Mouse (Mus musculus) urinary bladder, postnatal 36 days (tissue): Measurements from ENCODE around the gene Cabin1.

Experiments
- DNase-seq, 2 experiments: peaks; one replicate each; pipeline ENCODE4 v3.0.0; 2022; ENCODE audit warnings: low spot score in 2 of 2, mixed read lengths in 1 of 2

Cabin1 gene

GRCm38 (mm10) chr10:75637711-75638110 is 126.4 kb downstream of the Cabin1 start:
- DNase-seq = no peak

DNA sequence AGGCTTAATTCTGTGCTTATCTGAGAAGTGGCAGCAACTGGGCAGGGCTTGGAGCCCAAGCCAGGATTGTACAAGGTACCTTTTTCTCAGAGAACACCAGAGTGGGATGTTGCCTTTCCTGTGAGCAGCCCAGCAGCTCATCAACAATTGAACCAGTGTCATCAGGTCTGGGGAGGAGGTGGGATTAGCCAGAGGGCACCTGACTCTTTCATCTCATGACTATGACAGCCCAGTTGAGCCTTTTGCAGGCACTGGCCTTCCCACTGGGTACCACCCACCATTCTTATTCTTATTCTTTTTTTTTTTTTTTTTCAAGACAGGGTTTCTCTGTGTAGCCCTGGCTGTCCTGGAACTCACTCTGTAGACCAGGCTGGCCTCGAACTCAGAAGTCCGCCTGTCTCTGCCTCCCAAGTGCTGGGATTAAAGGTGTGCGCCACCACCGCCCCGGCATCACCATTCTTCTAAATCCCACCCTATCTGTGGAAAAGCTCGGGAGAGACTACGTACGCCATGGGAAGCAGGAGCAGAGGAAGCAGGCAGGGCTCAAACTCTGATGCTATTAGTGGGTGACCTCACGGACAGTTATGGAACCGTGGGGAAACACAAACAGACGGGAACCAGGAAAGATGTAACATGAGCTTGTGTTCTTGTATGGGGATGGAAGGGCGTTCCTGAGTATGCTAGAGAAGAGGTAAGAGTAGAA is 127.9 kb downstream of the Cabin1 start:
- DNase-seq = no peak

DNA sequence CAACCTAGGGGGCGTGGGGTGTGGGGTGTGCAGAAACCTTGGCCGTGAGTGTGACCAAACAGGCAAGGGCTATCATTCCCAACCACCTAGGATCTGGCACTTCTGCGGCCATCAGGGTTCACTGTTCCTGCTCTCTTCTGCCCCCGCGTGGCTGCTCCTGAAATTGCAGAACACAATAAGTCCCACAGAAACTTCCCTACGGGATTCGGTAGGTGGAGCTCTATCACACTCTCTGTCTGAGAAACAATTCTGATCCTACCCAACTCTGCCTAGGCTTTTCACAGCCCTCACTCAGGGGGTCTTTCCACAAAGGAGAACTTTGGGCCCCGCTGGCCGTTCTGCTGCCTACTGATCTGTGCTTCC is 128.5 kb downstream of the Cabin1 start:
- DNase-seq = peak; percentile 84 to 85

DNA sequence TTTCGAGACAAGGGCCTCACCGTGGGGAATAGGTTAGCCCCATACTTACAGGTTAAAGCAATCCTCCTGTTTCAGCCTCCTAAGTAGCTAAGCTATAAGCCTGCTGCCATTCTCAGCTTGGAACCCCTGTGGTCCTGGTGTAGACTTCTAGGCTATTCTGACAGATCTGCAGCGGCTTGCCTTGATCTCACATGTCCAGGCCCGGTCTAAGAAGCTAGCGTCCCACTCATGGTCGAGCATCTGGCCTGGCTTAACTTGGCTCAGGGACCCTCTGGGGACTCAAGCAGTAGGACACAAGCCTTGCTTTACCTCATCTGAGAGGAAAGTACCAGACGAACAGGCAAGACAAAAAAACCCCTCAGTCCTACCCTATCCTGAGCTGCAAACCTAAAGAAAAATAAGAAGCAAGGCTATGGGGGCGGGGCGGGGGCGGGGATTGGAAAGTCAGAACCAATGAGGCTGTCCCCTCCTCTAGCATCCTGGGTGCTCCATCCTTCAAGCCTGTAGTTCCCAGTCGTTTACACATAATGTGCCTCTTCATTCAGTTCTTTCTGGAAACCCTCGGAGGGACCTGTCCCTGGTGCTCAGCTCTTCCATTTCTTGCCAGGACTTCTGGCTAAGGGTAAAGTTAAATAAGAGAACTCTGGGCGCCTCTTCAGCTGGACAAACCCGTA is 129.0 kb downstream of the Cabin1 start:
- DNase-seq = no peak

GRCm38 (mm10) chr10:75634610-75635009 is 129.5 kb downstream of the Cabin1 start:
- no peak for DNase-seq

DNA sequence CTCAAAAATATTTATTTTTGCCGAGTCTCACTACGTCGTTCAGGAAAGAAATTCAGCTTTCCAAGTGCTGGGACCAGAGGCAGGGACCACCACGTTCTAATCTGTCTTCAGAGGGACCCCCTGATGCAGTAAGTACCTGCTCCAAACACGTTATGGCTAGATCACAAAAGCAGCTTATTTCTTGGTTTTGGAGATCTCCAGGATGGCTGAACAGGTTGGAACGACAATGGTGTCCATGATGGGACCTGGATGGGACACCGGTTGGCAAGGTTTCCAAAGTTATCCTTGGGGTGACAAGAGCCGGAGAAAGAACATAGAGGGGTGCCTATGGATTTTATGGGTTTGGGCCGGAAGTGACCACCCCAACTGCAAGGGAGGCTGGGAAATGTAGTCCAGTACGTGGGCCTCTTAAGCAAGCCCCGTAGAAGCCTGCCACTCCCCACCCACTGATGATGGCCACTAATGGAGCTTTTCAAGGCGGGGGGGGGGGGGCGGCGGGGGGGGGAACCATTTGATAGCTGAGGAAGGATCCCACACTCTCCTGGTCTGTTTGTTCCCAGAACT is 130.5 kb downstream of the Cabin1 start:
- DNase-seq = no peak

DNA sequence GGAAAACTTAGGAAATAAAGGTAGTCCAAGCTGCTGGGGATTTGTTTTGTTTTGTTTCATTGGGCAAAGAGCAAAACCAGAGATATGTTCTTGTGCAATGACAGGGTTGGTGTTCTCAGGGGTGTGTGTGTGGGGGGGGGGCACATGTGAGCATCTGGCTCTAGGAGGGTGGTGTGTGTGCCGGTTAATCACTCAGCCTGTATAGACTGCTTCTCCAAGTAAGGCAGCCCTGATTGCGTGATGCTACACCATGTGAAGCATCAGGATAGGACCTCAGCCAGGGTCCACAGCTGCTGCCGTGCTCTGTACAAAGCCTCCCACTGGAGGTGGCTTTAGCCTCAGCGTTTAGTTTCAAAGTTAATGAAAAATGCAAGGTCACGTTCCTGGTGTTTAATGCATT is 131.1 kb downstream of the Cabin1 start:
- DNase-seq = no peak

DNA sequence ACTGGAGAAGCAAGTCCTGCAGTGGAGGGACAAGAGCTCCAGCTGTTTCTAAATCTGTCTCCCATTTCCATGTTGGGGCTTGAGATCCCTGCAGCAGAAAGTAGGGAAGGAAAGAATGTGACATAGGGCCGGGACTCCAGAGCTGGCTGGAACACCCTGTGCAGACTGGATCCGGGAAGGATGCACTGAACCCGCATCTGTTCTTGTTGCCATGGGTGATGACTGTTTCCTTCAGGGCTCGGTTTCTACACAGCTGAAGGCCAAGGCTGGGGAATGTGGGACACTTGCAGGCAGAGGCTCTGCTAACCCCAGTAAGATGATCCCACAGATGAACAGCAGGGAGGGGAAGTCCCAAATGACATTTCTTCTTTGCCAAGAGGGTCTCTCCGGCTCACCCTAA is 131.5 kb downstream of the Cabin1 start:
- DNase-seq = peak in 1 of 2 experiments; percentile 36

- DNase-seq = no peak
These were observed 136.7 kb downstream of the Cabin1 start for GRCm38 (mm10) chr10:75627490-75627889.

DNA sequence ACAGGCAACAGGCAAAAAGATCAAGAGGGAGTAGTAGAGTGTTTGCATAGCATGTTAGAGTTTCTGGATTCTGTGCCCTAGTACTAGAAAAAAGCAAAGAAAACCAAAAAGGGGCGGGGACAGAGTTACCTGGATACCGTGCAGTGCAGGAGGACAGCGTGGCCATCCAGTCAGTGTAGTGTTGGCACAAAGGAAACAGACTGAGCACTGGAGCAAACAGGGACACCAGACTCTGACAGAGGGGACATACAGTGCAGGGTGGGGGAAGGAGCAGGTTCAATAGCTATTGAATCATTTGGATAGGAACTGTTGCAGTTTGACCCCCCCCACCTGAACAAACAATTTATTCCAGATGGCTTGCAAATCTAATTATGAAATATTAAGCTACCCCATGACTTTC is 137.2 kb downstream of the Cabin1 start:
- DNase-seq = no peak

DNA sequence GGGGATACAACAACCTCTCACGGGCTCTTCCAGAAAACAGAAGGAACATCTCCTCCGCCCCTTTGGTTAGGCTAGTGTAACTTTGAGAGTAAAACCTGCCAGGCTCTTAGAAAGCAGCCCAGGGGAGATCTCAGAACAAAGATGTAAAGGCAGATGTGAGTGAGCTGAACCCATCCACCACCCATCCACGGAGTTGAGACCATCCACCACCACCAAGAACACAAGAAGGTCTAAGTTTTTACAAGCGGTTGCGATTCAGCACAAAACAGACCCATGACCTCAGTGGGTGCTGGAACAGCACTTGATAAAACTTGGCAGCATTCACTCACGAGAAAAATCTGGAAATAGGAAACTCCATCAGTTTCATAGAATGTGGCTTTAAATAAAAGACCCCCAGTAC is 138.2 kb downstream of the Cabin1 start:
- no peak for DNase-seq

DNA sequence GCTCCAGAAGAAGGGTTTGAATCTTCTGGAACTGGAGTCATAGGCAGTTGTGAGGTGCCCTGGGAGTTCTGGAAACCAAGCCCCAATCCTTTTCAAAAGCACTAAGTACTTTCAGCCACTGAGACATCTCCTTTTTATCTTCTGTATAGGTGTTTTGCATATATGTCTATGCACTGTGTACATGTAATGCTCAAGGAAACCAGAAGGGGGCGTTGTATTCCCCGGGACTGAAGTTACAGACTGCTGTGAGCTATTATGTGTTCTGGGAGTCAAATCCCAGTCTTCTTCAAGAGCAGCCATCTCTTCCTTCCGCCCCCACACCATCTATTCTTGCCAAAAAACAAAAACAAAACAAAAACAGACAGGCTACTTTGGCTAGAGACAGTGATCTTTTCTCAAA is 143.3 kb downstream of the Cabin1 start:
- DNase-seq = no peak

DNA sequence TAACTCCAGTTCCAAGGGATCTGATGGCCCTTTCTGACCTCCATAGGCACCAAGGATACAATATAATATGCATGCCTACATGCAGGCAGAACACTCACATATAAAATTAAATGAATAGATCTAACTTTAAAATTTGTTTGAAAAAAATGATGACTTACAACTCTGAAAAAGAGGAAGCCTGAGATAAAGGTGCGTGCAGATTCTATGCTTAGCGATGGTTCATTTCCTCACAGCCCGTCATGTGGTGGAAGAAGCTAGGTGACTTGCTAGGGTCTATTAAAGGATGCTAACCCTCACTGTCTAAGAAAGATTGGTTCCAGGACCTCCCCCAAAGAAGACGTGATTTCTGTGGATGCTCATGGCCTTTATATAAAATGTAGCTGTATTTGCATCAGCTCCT is 148.1 kb downstream of the Cabin1 start:
- DNase-seq = no peak

GRCm38 (mm10) chr10:75610486-75610885 is 153.7 kb downstream of the Cabin1 start:
- DNase-seq = no peak

DNA sequence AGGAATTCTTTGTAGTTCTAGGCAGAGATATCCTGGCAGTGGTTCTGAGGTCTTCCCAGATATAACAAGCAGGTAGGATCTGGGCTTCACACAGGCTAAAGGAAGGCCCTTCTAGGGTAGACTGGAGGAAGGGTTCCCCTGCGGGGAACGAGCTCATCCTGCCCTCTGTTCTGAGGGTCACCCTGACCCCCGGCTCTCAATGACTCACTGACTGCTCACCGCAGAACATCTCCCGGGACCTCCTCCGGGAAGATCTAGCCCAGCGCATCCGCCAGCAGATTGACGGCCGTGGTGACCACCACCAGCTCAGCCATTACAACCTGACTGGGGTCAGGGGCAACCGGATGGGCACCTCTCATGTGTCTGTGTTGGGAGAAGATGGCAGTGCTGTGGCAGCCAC is 155.2 kb downstream of the Cabin1 start:
- no peak for DNase-seq

DNA sequence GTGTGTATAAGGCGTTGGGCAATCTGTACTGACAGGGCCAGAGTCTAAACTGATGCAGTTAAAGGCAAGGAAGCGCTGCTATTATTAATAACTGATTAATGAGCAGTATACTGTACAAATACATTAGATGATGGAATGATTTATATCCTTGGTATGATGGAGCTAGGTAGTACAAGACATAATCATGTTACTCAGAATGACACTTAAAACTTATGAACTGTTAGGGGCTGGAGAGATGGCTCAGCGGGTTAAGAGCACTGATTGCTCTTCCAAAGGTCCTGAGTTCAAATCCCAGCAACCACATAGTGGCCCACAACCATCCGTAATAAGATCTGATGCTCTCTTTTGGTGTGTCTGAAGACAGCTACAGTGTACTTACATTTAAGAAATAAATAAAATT is 156.9 kb downstream of the Cabin1 start:
- no peak for DNase-seq

- no peak for DNase-seq
These were observed 158.8 kb downstream of the Cabin1 start for GRCm38 (mm10) chr10:75605162-75605846.

GRCm38 (mm10) chr10:75600189-75600730 is 163.9 kb downstream of the Cabin1 start:
- DNase-seq = no peak
